Mouse (Mus musculus) neural tube, embryonic 11.5 days (tissue): Measurements from ENCODE around the gene Hmga2. TPM values are rescaled to one million over a fixed set of nuclear protein-coding genes. Genes with fewer than 3 reads are reported as not detected.

Experiments used
- ATAC-seq: fragments of 200-750 bp; cut with Nextera tagmentation; 2 replicates; pipeline ENCODE4 v1.8.0; 2017; ENCODE audit warnings: moderate number of reproducible peaks, mild to moderate bottlenecking, moderate TSS enrichment, moderate library complexity; ENCODE audit not compliant: insufficient read depth, low FRiP score, low TSS enrichment
- DNase-seq: peaks from one replicate; pipeline ENCODE4 v3.0.0-alpha.2; 2015; ENCODE audit warnings: low spot score
- H3K27ac ChIP-seq: fragments of 300-500 bp; sonication (generic); 2 replicates; pipeline ENCODE4 v1.5.1; 2014; ENCODE audit warnings: low read depth, mild to moderate bottlenecking, low read length
- H3K27me3 ChIP-seq: fragments of 300-500 bp; sonication (generic); 2 replicates; pipeline ENCODE4 v1.6.1; 2014; ENCODE audit warnings: mild to moderate bottlenecking, low read length, mixed read lengths; ENCODE audit not compliant: control insufficient read depth, insufficient read depth
- H3K36me3 ChIP-seq: fragments of 300-500 bp; sonication (generic); 2 replicates; pipeline ENCODE4 v1.6.1; 2014; ENCODE audit warnings: mild to moderate bottlenecking, low read length, moderate library complexity, mixed read lengths; ENCODE audit not compliant: control insufficient read depth, insufficient read depth
- H3K4me1 ChIP-seq: fragments of 300-500 bp; sonication (generic); 2 replicates; pipeline ENCODE4 v1.6.1; 2014; ENCODE audit warnings: low read length, mixed read lengths; ENCODE audit not compliant: control insufficient read depth, insufficient read depth
- H3K4me2 ChIP-seq: fragments of 300-500 bp; sonication (generic); 2 replicates; pipeline ENCODE4 v1.6.1; 2014; ENCODE audit warnings: low read depth, mild to moderate bottlenecking, moderate library complexity
- H3K4me3 ChIP-seq: fragments of 300-500 bp; sonication (generic); 2 replicates; pipeline ENCODE4 v1.5.1; 2014; ENCODE audit warnings: low read depth, low read length
- H3K9ac ChIP-seq: fragments of 300-500 bp; sonication (generic); 2 replicates; pipeline ENCODE4 v1.6.1; 2014; ENCODE audit warnings: mild to moderate bottlenecking, low read length
- H3K9me3 ChIP-seq: fragments of 300-500 bp; sonication (generic); 2 replicates; pipeline ENCODE4 v1.6.1; 2016; ENCODE audit warnings: low read length; ENCODE audit not compliant: control insufficient read depth
- WGBS: fragments of 180-500 bp; shearing (Covaris S2); extraction: QIAGEN DNeasy Blood & Tissue Kit; methylation state at CpG from one replicate; pipeline ENCODE4 v1.1.7; 2014; 5-methylcytosine and 5-hydroxymethylcytosine counted together
- polyA plus RNA-seq: library from polyadenylated mRNA; unstranded; fragments of >200 nt; fragmentation: Nextera tagmentation; extraction: Ambion mirVana; gene quantifications from 2 replicates; pipeline ENCODE4 v1.2.1, GENCODE M21; 2014

Gene Hmga2
- polyA plus RNA-seq, 1 experiment from 2014 or later, result 49.7 TPM

- DNase-seq (peak; percentile 46), ATAC-seq (no peak)
- Histone ChIP-seq H3K9ac (peak overlapping the region; percentile 20; the same call in 1 of the 2 replicates), H3K27me3 (no peaks in the 10 kb centered on the region), H3K27ac (no peak overlapping the region), H3K4me3 (no peak overlapping the region), H3K4me1 (peaks cover 23% of the 10 kb centered on the region), H3K4me2 (peak overlapping the region; percentile 31), H3K9me3 (no peaks in the 10 kb centered on the region), H3K36me3 (no peaks in the 10 kb centered on the region)
- 6% methylated on average over 28 of the region's 28 CpGs for WGBS
Measured at GRCm38 (mm10) chr10:120390912-120391835, 85.1 kb downstream of the Hmga2 start.

DNA sequence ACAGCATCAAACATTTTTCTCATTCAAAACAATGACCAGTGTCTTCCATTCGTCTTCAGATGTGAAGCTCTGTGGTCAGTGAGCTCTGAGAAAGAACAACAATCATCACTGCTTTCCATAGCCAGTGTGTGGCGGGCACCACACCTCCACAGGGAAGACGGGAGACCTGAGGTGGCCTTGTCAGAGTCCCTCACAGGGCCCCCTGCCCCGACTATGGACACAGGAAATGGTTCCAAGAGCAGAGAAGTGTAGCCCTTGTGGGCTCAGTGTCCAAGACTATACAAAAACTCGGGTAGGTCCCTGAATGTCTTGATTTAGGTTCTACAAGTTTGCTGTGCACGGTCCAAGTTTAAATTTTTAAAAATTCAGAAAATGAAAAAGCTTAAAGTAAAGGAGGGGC, 86.6 kb downstream of the Hmga2 start:
- Histone ChIP-seq H3K27me3 (no peaks in the 10 kb centered on the region), H3K27ac (no peak overlapping the region), H3K9ac (no peak overlapping the region), H3K4me2 (no peak overlapping the region), H3K36me3 (no peaks in the 10 kb centered on the region), H3K4me1 (peaks cover 32% of the 10 kb centered on the region), H3K4me3 (no peak overlapping the region), H3K9me3 (no peaks in the 10 kb centered on the region)
- ATAC-seq (no peak), DNase-seq (no peak)
- 47% methylated on average over 6 of the region's 6 CpGs for WGBS

DNA sequence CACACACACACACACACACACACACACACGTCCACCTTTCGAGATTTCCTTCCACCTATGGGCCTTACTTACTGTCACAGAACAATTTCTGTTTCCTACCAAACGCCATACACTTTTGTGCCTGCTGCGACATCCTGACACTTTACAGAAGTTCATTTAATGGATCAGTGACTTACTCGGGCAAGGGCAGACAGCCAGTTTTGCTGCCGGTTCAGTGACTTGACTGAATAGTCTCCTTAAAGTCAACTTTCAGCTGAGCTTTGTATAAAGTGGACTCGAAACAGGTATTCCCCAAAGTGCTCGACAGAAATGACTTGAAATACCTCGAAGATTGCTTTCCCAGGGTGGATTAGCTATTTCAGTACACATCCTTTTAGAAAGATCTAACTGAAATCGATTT, 87.3 kb downstream of the Hmga2 start:
- DNase-seq, result no peak
- peaks cover 34% of the 10 kb centered on the region for H3K4me1 ChIP-seq
- H3K4me3 ChIP-seq, result no peak overlapping the region
- WGBS, result 35% methylated on average over 10 of the region's 10 CpGs
- H3K9ac ChIP-seq, result no peak overlapping the region
- no peaks in the 10 kb centered on the region for H3K9me3 ChIP-seq
- H3K36me3 ChIP-seq, result no peaks in the 10 kb centered on the region
- H3K27ac ChIP-seq, result no peak overlapping the region
- no peaks in the 10 kb centered on the region for H3K27me3 ChIP-seq
- H3K4me2 ChIP-seq, result no peak overlapping the region
- no peak for ATAC-seq

GRCm38 (mm10) chr10:120388400-120388871, 87.8 kb downstream of the Hmga2 start:
- WGBS, result 8% methylated on average over 8 of the region's 8 CpGs
- no peak overlapping the region for H3K27ac ChIP-seq
- no peak overlapping the region for H3K4me3 ChIP-seq
- no peaks in the 10 kb centered on the region for H3K9me3 ChIP-seq
- no peak overlapping the region for H3K4me2 ChIP-seq
- peak; percentile 41 for DNase-seq
- H3K4me1 ChIP-seq, result peaks cover 34% of the 10 kb centered on the region
- no peaks in the 10 kb centered on the region for H3K36me3 ChIP-seq
- ATAC-seq, result no peak
- no peaks in the 10 kb centered on the region for H3K27me3 ChIP-seq
- H3K9ac ChIP-seq, result no peak overlapping the region

- DNase-seq, result no peak
- Histone ChIP-seq H3K4me3 (no peak overlapping the region), H3K36me3 (no peaks in the 10 kb centered on the region), H3K4me1 (peaks cover 30% of the 10 kb centered on the region), H3K9ac (no peak overlapping the region), H3K9me3 (no peaks in the 10 kb centered on the region), H3K4me2 (no peak overlapping the region), H3K27ac (no peak overlapping the region), H3K27me3 (no peaks in the 10 kb centered on the region)
- 80% methylated on average over 8 of the region's 8 CpGs for WGBS
- ATAC-seq, result no peak
Measured at GRCm38 (mm10) chr10:120387105-120387504, 89.2 kb downstream of the Hmga2 start.

- Histone ChIP-seq H3K36me3 (no peaks in the 10 kb centered on the region), H3K27me3 (no peaks in the 10 kb centered on the region), H3K4me1 (peaks cover 16% of the 10 kb centered on the region), H3K9ac (no peak overlapping the region), H3K9me3 (no peaks in the 10 kb centered on the region), H3K4me2 (no peak overlapping the region), H3K4me3 (no peak overlapping the region), H3K27ac (no peak overlapping the region)
- WGBS, result 50% methylated on average over 10 of the region's 10 CpGs
- ATAC-seq, result no peak
- DNase-seq, result no peak
Measured at GRCm38 (mm10) chr10:120384797-120385600, 91.3 kb downstream of the Hmga2 start.

DNA sequence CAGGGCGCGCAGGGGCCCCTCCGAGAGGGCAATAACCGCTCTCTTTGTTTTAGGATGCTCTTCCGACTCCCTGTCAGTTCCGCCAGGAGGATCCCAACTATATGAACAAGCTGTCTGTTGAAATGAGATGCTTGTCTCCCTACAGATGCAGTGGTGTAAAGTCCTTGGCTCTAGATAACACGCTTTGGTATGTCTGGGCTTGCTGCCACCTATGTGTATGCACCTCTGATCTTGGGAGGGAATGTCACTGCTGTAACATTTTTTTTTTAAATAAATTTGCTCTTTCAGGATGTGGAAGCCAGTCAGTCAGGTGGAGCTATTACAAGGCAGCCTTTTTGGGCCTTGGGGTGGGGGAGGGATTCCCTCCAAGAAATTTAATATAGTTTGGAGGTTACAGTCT, 92.2 kb downstream of the Hmga2 start:
- no peak overlapping the region for H3K9ac ChIP-seq
- no peaks in the 10 kb centered on the region for H3K27me3 ChIP-seq
- H3K36me3 ChIP-seq, result no peaks in the 10 kb centered on the region
- H3K27ac ChIP-seq, result no peak overlapping the region
- DNase-seq (no peak), ATAC-seq (no peak)
- peaks cover 16% of the 10 kb centered on the region for H3K4me1 ChIP-seq
- H3K4me3 ChIP-seq, result no peak overlapping the region
- 55% methylated on average over 7 of the region's 7 CpGs for WGBS
- H3K4me2 ChIP-seq, result no peak overlapping the region
- no peaks in the 10 kb centered on the region for H3K9me3 ChIP-seq

DNA sequence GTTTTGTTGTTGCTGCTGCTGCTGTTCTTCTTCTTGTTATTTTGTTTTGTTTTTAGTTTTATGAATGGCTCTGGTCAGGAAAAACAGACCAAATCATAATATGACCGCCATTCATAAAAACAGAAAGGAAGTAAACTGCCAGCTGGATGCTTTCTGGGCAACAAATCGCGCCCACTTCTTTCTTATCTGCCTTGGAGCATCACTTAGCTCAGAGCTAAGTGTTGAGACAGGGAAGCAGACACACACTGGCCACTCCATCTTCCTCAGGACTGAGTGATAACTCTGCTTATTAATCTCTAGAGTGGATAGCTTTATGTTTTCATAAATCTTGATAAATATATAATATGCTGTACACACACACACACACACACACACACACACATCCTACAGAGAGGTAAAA, 98.5 kb downstream of the Hmga2 start:
- Histone ChIP-seq H3K4me2 (no peak overlapping the region), H3K36me3 (no peaks in the 10 kb centered on the region), H3K4me1 (peaks cover 13% of the 10 kb centered on the region), H3K9ac (no peak overlapping the region), H3K27me3 (no peaks in the 10 kb centered on the region), H3K4me3 (no peak overlapping the region), H3K9me3 (no peaks in the 10 kb centered on the region), H3K27ac (no peak overlapping the region)
- ATAC-seq, result no peak
- 88% methylated on average over 3 of the region's 3 CpGs for WGBS
- no peak for DNase-seq
